Mouse (Mus musculus): ENCODE measurements around the gene Acaca.

Acaca gene

GRCm38 (mm10) chr11:84247370-84247769, 117.9 kb downstream of the Acaca start:
- DNase-seq (ENCODE audit: low read depth): no peak

- no peak for DNase-seq (ENCODE audit: low read depth)
These were observed 121.7 kb downstream of the Acaca start for GRCm38 (mm10) chr11:84251170-84251569.

GRCm38 (mm10) chr11:84252425-84252824, 123.0 kb downstream of the Acaca start:
- no peak for DNase-seq (ENCODE audit: low read depth)

- DNase-seq (ENCODE audit: low read depth): no peak
These were observed 126.4 kb downstream of the Acaca start for GRCm38 (mm10) chr11:84255879-84256278.

GRCm38 (mm10) chr11:84258053-84258710, 128.7 kb downstream of the Acaca start:
- peak; percentile 15 for DNase-seq (ENCODE audit: low read depth)

GRCm38 (mm10) chr11:84264490-84264889, 135.0 kb downstream of the Acaca start:
- peak; percentile 22 for DNase-seq (ENCODE audit: low read depth)

- DNase-seq (ENCODE audit: low read depth): peak; percentile 23
These were observed 138.6 kb downstream of the Acaca start for GRCm38 (mm10) chr11:84268068-84268467.

GRCm38 (mm10) chr11:84270511-84270910, 141.0 kb downstream of the Acaca start:
- DNase-seq (ENCODE audit: low read depth): no peak

GRCm38 (mm10) chr11:84271948-84272347, 142.5 kb downstream of the Acaca start:
- no peak for DNase-seq (ENCODE audit: low read depth)

GRCm38 (mm10) chr11:84272574-84272973, 143.1 kb downstream of the Acaca start:
- DNase-seq (ENCODE audit: low read depth): no peak

- DNase-seq (ENCODE audit: low read depth): no peak
These were observed 147.5 kb downstream of the Acaca start for GRCm38 (mm10) chr11:84276979-84277378.

GRCm38 (mm10) chr11:84281280-84281679, 151.8 kb downstream of the Acaca start:
- no peak for DNase-seq (ENCODE audit: low read depth)

GRCm38 (mm10) chr11:84282944-84283703, 153.7 kb downstream of the Acaca start:
- DNase-seq (ENCODE audit: low read depth): no peak

- no peak for DNase-seq (ENCODE audit: low read depth)
These were observed 161.3 kb downstream of the Acaca start for GRCm38 (mm10) chr11:84290781-84291180.

- no peak for DNase-seq (ENCODE audit: low read depth)
These were observed 163.1 kb downstream of the Acaca start for GRCm38 (mm10) chr11:84292532-84292931.

- DNase-seq (ENCODE audit: low read depth): no peak
These were observed 163.8 kb downstream of the Acaca start for GRCm38 (mm10) chr11:84293288-84293687.

GRCm38 (mm10) chr11:84296337-84296736, 166.9 kb downstream of the Acaca start:
- DNase-seq (ENCODE audit: low read depth): no peak

- no peak for DNase-seq (ENCODE audit: low read depth)
These were observed 176.0 kb downstream of the Acaca start for GRCm38 (mm10) chr11:84305474-84305873.

GRCm38 (mm10) chr11:84306158-84306742, 176.8 kb downstream of the Acaca start:
- no peak for DNase-seq (ENCODE audit: low read depth)

- DNase-seq (ENCODE audit: low read depth): no peak
These were observed 194.7 kb downstream of the Acaca start for GRCm38 (mm10) chr11:84324032-84324752.

GRCm38 (mm10) chr11:84327086-84327485, 197.6 kb downstream of the Acaca start:
- no peak for DNase-seq (ENCODE audit: low read depth)

GRCm38 (mm10) chr11:84332384-84332783, 202.9 kb downstream of the Acaca start:
- DNase-seq (ENCODE audit: low read depth): no peak

Measured in c-Kit-positive CD71-positive TER-119-negative erythroid progenitor cells, embryonic 14.5 days (primary cell).